In genomic region chr15:27067691-27068090, GRCm38 (mm10) we compare ENCODE assay signal across 20 mouse cellular contexts.
DNase-seq lines count a peak whose midpoint lies in the region; ATAC-seq and TF ChIP-seq lines count a peak whose summit lies in the region.
"Had no signal": no experiment of that assay in that cellular context is flagged by ENCODE, and none has a peak within 500 bp of the region (broad histone marks: within the 10 kb centered on the region; RNA-seq: fewer than 3 reads in every experiment).

No protein-coding gene starts in this region.

- no peak overlapping the region for H3K4me2 ChIP-seq in hindbrain, postnatal 0 days (ENCODE audit: low read depth, low read length)
- H3K4me2 ChIP-seq in hindbrain, embryonic 13.5 days, result no peak overlapping the region
- no peak overlapping the region for H3K4me2 ChIP-seq in lung, embryonic 14.5 days
- H3K4me2 ChIP-seq: embryonic facial prominence, embryonic 12.5 days; forebrain, embryonic 13.5 days; heart, embryonic 13.5 days had no signal

- H3K9me3 ChIP-seq in hindbrain, postnatal 0 days (ENCODE audit: low read length), result no peaks in the 10 kb centered on the region
- H3K9me3 ChIP-seq in hindbrain, embryonic 13.5 days, result no peaks in the 10 kb centered on the region; the same call in 1 of the 2 replicates
- no peaks in the 10 kb centered on the region for H3K9me3 ChIP-seq in lung, embryonic 14.5 days (ENCODE audit: low read depth, low read length)
- H3K9me3 ChIP-seq: embryonic facial prominence, embryonic 12.5 days; forebrain, embryonic 13.5 days; heart, embryonic 13.5 days had no signal

- TF ChIP-seq CTCF in hindbrain, postnatal 0 days (IDR thresholded peaks at IDR 0.05; ENCODE audit: low read depth), result no peak
- no peak for TF ChIP-seq CTCF in lung, embryonic 14.5 days (IDR thresholded peaks at IDR 0.05; ENCODE audit: low read depth)

- no peak overlapping the region for H3K9ac ChIP-seq in hindbrain, postnatal 0 days (replicated peaks; ENCODE audit: low read length)
- no peak overlapping the region for H3K9ac ChIP-seq in hindbrain, embryonic 13.5 days
- no peak overlapping the region for H3K9ac ChIP-seq in lung, embryonic 14.5 days
- H3K9ac ChIP-seq: embryonic facial prominence, embryonic 12.5 days; forebrain, embryonic 13.5 days; heart, embryonic 13.5 days had no signal

- 40% methylated on average over 1 of the region's 1 CpGs for WGBS in hindbrain, postnatal 0 days
- WGBS in hindbrain, embryonic 13.5 days, result 63% methylated on average over 1 of the region's 1 CpGs
- WGBS in lung, embryonic 14.5 days, result 25% methylated on average over 1 of the region's 1 CpGs

- ATAC-seq in hindbrain, postnatal 0 days, result no peak
- ATAC-seq in hindbrain, embryonic 13.5 days (ENCODE audit: low FRiP score), result no peak
- ATAC-seq in lung, embryonic 14.5 days (ENCODE audit: insufficient read depth), result no peak
- no peak for ATAC-seq in CD4-positive, CD25-positive, alpha-beta regulatory T cell, adult 4 months
- ATAC-seq: forebrain, embryonic 13.5 days; intestine, embryonic 16.5 days had no signal

- H3K4me1 ChIP-seq in hindbrain, postnatal 0 days (ENCODE audit: insufficient read depth, low read length), result 0 out of 2 replicates have a peak, but pooled peaks cover 6% of the 10 kb centered on the region
- 0 out of 2 replicates have a peak, but pooled peaks cover 4% of the 10 kb centered on the region for H3K4me1 ChIP-seq in hindbrain, embryonic 13.5 days (replicated peaks)
- H3K4me1 ChIP-seq in lung, embryonic 14.5 days (ENCODE audit: insufficient read depth), result peaks cover 2% of the 10 kb centered on the region
- H3K4me1 ChIP-seq: embryonic facial prominence, embryonic 12.5 days had no signal

- peak; percentile 46 for DNase-seq in hindbrain, postnatal 0 days (ENCODE audit: low spot score)
- DNase-seq in lung, embryonic 14.5 days, result peak; percentile 87
- no peak for DNase-seq in lung, postnatal 4 days
- peak; percentile 7 for DNase-seq in MN1 (ENCODE audit: low spot score)
- DNase-seq in brain, adult 2 months (ENCODE audit: low read depth, low spot score), result peak; percentile 43
- DNase-seq: adrenal gland, adult 2 months; adrenal gland, postnatal 25 days; B cell, adult 2 months; cerebellum, adult 11-12 months; cerebellum, adult 9-10 months; cerebellum, postnatal 25 days; gastrocnemius, postnatal 36 days; heart, adult 11 months; heart, postnatal 36 days had no signal

- no peak overlapping the region for H3K27ac ChIP-seq in hindbrain, postnatal 0 days
- H3K27ac ChIP-seq in hindbrain, embryonic 13.5 days, result no peak overlapping the region
- no peak overlapping the region for H3K27ac ChIP-seq in lung, embryonic 14.5 days (ENCODE audit: low read depth)
- H3K27ac ChIP-seq: embryonic facial prominence, embryonic 12.5 days; forebrain, embryonic 13.5 days; heart, embryonic 13.5 days had no signal

- H3K4me3 ChIP-seq in hindbrain, postnatal 0 days (ENCODE audit: low read length), result no peak overlapping the region
- no peak overlapping the region for H3K4me3 ChIP-seq in hindbrain, embryonic 13.5 days
- no peak overlapping the region for H3K4me3 ChIP-seq in lung, embryonic 14.5 days (ENCODE audit: low read depth, low read length)
- H3K4me3 ChIP-seq: embryonic facial prominence, embryonic 12.5 days; forebrain, embryonic 13.5 days; heart, embryonic 13.5 days had no signal

- no peaks in the 10 kb centered on the region for H3K27me3 ChIP-seq in hindbrain, postnatal 0 days (ENCODE audit: insufficient read depth, low read length)
- no peaks in the 10 kb centered on the region for H3K27me3 ChIP-seq in hindbrain, embryonic 13.5 days
- H3K27me3 ChIP-seq in lung, embryonic 14.5 days (ENCODE audit: insufficient read depth, low read length), result no peaks in the 10 kb centered on the region
- H3K27me3 ChIP-seq: embryonic facial prominence, embryonic 12.5 days; forebrain, embryonic 13.5 days; heart, embryonic 13.5 days had no signal

- no peaks in the 10 kb centered on the region for H3K36me3 ChIP-seq in hindbrain, postnatal 0 days (ENCODE audit: insufficient read depth, low read length)
- H3K36me3 ChIP-seq in hindbrain, embryonic 13.5 days, result no peaks in the 10 kb centered on the region
- H3K36me3 ChIP-seq in lung, embryonic 14.5 days (ENCODE audit: insufficient read depth), result no peaks in the 10 kb centered on the region
- H3K36me3 ChIP-seq: embryonic facial prominence, embryonic 12.5 days; heart, embryonic 13.5 days had no signal

Comparison
In these comparisons a context has a peak if more than half of its experiments do, and no peak if none do; other contexts are left out.
1. DNase-seq: peak in hindbrain, postnatal 0 days (single experiment), lung, embryonic 14.5 days (single experiment), MN1 (single experiment) and brain, adult 2 months (single experiment); none in lung, postnatal 4 days (0 of 2).